Mouse (Mus musculus): ENCODE data around the gene Zfp618. TPM values are rescaled to one million over a fixed set of nuclear protein-coding genes. Genes with fewer than 3 reads are reported as not detected.

Zfp618 gene
- polyA plus RNA-seq, 1 experiment from 2014 or later: 26.6 TPM

DNA sequence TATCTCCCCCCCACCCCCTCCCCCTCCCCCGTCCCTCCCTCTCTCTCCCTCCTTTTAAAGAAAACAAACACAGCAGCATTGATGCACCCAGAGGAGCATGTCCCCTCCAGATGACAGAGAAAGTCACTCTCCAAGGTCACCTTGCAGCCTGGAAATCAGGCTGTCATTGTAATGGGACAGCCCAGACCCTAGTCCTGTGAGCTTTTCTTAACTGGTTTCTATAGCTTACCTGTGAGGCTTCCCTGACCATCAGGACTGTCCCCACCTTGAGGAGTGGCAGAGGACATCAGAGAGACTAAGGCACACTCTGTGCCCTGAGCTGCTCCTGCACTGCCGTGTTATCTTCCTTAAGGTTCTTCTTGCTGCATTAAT lies 87.3 kb downstream of the Zfp618 start:
- H3K4me2 ChIP-seq (ENCODE audit: low read length): no peak overlapping the region
- H3K27ac ChIP-seq: peak overlapping the region; percentile 93
- H3K4me1 ChIP-seq (replicated peaks; ENCODE audit: insufficient read depth, low read length): peaks cover 59% of the 10 kb centered on the region
- no peaks in the 10 kb centered on the region for H3K9me3 ChIP-seq (replicated peaks; ENCODE audit: low read length)
- no peak overlapping the region for H3K4me3 ChIP-seq (replicated peaks; ENCODE audit: low read depth, low read length)
- 0 out of 2 replicates have a peak overlapping the region, but pooled peaks have one; percentile 5 for H3K9ac ChIP-seq (ENCODE audit: low read depth, low read length)
- H3K36me3 ChIP-seq (ENCODE audit: insufficient read depth, low read length): no peaks in the 10 kb centered on the region
- H3K27me3 ChIP-seq (ENCODE audit: insufficient read depth, low read length): no peaks in the 10 kb centered on the region
- no peak for TF ChIP-seq CTCF (IDR thresholded peaks at IDR 0.05; ENCODE audit: low read depth)
- DNase-seq (ENCODE audit: low spot score) (no peak), ATAC-seq (replicated peaks; ENCODE audit: low FRiP score, low read depth) (peak; percentile 74)
- 29% methylated on average over 2 of the region's 2 CpGs for WGBS

DNA sequence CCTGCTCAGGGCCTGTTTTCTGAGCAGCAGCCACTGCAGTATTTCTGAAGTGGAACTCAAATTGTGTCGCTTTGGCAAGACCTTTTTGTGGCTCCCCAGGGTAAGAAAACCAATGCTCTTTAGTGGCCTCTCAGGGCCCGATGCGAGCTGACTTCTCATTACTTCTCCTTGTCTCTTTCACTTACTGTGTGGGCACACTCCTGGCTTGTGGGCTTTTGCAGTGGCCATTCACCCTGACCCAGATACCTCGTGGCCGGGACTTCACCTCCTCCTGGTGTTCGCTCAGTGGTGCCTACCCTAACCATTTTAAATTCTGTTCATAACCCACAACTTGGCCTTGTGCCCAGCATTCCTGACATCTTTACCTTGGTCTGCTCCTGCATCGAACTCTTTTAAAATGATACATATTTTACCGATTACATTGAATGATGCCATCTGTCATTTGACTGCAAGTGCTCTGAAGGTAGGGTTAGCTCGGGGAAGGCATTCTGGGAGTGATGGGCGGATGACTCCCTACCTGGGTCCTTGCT lies 89.9 kb downstream of the Zfp618 start:
- 73% methylated on average over 10 of the region's 10 CpGs for WGBS
- Histone ChIP-seq H3K36me3 (ENCODE audit: insufficient read depth, low read length) (no peaks in the 10 kb centered on the region), H3K27me3 (ENCODE audit: insufficient read depth, low read length) (no peaks in the 10 kb centered on the region), H3K9ac (ENCODE audit: low read depth, low read length) (no peak overlapping the region), H3K9me3 (replicated peaks; ENCODE audit: low read length) (no peaks in the 10 kb centered on the region), H3K27ac (peak overlapping the region; percentile 36; the same call in 1 of the 2 replicates), H3K4me1 (replicated peaks; ENCODE audit: insufficient read depth, low read length) (peaks cover 54% of the 10 kb centered on the region), H3K4me3 (replicated peaks; ENCODE audit: low read depth, low read length) (no peak overlapping the region), H3K4me2 (ENCODE audit: low read length) (no peak overlapping the region)
- TF ChIP-seq CTCF (IDR thresholded peaks at IDR 0.05; ENCODE audit: low read depth): no peak
- no peak for ATAC-seq (replicated peaks; ENCODE audit: low FRiP score, low read depth)
- DNase-seq (ENCODE audit: low spot score): no peak

DNA sequence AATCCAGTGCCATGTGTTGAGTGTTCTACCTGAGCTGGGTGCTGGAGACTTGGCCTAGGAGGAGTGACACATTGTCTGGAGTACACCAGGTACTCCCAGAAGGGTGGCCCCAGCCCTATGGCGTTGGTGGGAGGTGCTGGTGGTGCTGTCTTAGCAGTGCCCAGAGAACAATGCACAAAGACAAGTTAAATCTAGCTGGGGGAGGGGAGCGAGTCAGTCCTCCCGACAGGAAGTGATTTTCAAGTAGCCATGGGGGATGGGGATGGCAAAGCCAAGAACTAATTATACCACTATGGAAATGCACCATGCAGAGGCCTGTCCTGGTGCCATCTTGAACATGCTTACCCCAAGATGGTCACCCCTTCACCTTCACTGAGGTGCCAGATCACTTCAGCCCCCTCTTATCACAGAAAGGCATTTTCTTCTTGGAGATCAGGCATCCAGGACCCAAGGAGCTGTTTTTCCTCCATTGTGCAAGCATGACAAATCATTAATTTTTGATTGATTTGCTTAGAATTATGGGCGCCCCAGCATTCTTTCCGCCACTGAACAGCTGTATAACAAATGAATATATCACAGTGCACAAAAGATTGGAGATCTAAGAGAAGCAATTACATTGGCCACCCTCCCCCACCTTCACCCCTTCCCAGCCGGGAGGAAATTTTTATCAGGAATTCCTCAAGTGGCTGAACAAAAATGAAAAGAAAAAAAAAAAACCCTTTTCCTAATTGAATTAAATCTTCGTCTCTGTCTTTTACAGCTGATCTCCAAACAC lies 91.5 kb downstream of the Zfp618 start:
- Histone ChIP-seq H3K27me3 (ENCODE audit: insufficient read depth, low read length) (no peaks in the 10 kb centered on the region), H3K27ac (peak overlapping the region; percentile 67), H3K9me3 (replicated peaks; ENCODE audit: low read length) (no peaks in the 10 kb centered on the region), H3K36me3 (ENCODE audit: insufficient read depth, low read length) (no peaks in the 10 kb centered on the region), H3K4me3 (replicated peaks; ENCODE audit: low read depth, low read length) (no peak overlapping the region), H3K9ac (ENCODE audit: low read depth, low read length) (no peak overlapping the region), H3K4me1 (replicated peaks; ENCODE audit: insufficient read depth, low read length) (peaks cover 50% of the 10 kb centered on the region), H3K4me2 (ENCODE audit: low read length) (peak overlapping the region; percentile 13; the same call in 1 of the 2 replicates)
- ATAC-seq (replicated peaks; ENCODE audit: low FRiP score, low read depth): no peak
- TF ChIP-seq CTCF (IDR thresholded peaks at IDR 0.05; ENCODE audit: low read depth): no peak
- WGBS: 23% methylated on average over 7 of the region's 7 CpGs
- DNase-seq (ENCODE audit: low spot score): peak; percentile 81

DNA sequence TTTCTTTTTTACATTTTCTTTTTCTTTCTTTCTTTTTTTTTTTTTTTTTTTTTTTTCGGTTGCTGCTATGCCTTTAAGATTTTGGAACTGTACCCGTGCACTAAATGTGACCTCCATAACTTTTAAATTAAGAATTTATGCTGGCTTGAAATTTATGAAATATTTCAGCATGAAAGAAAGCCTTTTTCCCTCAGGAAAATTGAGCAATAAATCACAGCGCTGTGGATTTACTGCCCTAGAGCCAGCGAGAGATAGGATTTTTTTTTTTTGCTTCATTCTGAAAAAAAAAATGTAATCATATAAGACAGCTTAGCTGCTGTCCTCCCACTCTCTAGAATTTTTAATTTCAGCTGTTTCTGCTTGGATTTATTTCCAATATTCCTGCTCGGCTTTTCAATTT lies 92.2 kb downstream of the Zfp618 start:
- no peaks in the 10 kb centered on the region for H3K27me3 ChIP-seq (ENCODE audit: insufficient read depth, low read length)
- 37% methylated on average over 5 of the region's 5 CpGs for WGBS
- H3K9me3 ChIP-seq (replicated peaks; ENCODE audit: low read length): no peaks in the 10 kb centered on the region
- DNase-seq (ENCODE audit: low spot score): peak; percentile 65
- no peak for TF ChIP-seq CTCF (IDR thresholded peaks at IDR 0.05; ENCODE audit: low read depth)
- H3K4me1 ChIP-seq (replicated peaks; ENCODE audit: insufficient read depth, low read length): peaks cover 46% of the 10 kb centered on the region
- H3K27ac ChIP-seq: no peak overlapping the region
- no peak overlapping the region for H3K9ac ChIP-seq (ENCODE audit: low read depth, low read length)
- H3K4me2 ChIP-seq (ENCODE audit: low read length): no peak overlapping the region
- no peaks in the 10 kb centered on the region for H3K36me3 ChIP-seq (ENCODE audit: insufficient read depth, low read length)
- ATAC-seq (replicated peaks; ENCODE audit: low FRiP score, low read depth): no peak
- H3K4me3 ChIP-seq (replicated peaks; ENCODE audit: low read depth, low read length): no peak overlapping the region

DNA sequence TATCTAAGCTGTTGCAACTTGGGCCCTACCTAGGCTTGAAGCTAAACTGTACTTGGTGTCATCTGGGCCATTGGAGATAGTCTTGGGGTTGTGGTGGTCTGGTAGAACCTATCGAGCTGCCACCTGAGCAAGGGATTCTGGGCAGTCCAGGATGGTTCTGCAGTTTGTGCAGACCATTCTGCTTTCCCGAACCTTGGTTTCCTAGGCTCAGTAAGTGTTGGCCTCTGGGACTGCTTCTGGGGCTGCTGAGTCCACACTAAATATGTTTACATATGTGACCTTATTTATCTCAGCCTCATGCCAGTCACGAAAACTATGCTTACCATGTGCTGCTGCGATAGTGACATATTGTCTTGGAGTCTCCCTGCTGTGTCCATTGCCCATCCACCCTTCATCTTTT lies 93.3 kb downstream of the Zfp618 start:
- H3K27ac ChIP-seq: no peak overlapping the region
- H3K27me3 ChIP-seq (ENCODE audit: insufficient read depth, low read length): no peaks in the 10 kb centered on the region
- TF ChIP-seq CTCF (IDR thresholded peaks at IDR 0.05; ENCODE audit: low read depth): no peak
- ATAC-seq (replicated peaks; ENCODE audit: low FRiP score, low read depth) (no peak), DNase-seq (ENCODE audit: low spot score) (no peak)
- no peak overlapping the region for H3K4me3 ChIP-seq (replicated peaks; ENCODE audit: low read depth, low read length)
- peaks cover 35% of the 10 kb centered on the region for H3K4me1 ChIP-seq (replicated peaks; ENCODE audit: insufficient read depth, low read length)
- no peak overlapping the region for H3K9ac ChIP-seq (ENCODE audit: low read depth, low read length)
- no peaks in the 10 kb centered on the region for H3K9me3 ChIP-seq (replicated peaks; ENCODE audit: low read length)
- no peak overlapping the region for H3K4me2 ChIP-seq (ENCODE audit: low read length)
- no peaks in the 10 kb centered on the region for H3K36me3 ChIP-seq (ENCODE audit: insufficient read depth, low read length)
- 92% methylated on average over 4 of the region's 4 CpGs for WGBS

DNA sequence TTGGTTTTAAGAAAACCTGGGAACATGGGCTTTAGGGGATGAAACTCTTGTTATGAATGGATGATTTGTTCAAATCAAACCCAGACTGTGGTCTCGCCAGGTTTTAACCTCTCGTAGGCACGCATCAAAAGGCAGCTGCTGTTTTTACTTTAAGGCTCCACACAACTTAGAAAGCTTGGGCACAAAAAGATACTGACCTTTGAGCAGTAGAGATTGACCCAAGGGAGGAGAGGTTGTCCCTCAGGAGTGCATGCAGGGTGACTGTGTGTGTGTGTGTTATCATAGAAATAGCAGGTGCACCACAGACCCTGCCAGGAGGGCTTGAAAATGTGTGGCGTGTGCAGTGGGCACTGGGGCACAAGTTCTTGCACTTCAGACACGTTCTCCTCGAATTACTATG lies 95.0 kb downstream of the Zfp618 start:
- peak overlapping the region; percentile 62 for H3K27ac ChIP-seq
- TF ChIP-seq CTCF (IDR thresholded peaks at IDR 0.05; ENCODE audit: low read depth): no peak
- ATAC-seq (replicated peaks; ENCODE audit: low FRiP score, low read depth) (no peak), DNase-seq (ENCODE audit: low spot score) (no peak)
- no peak overlapping the region for H3K9ac ChIP-seq (ENCODE audit: low read depth, low read length)
- no peaks in the 10 kb centered on the region for H3K36me3 ChIP-seq (ENCODE audit: insufficient read depth, low read length)
- no peaks in the 10 kb centered on the region for H3K9me3 ChIP-seq (replicated peaks; ENCODE audit: low read length)
- WGBS: 48% methylated on average over 6 of the region's 6 CpGs
- H3K4me1 ChIP-seq (replicated peaks; ENCODE audit: insufficient read depth, low read length): peaks cover 26% of the 10 kb centered on the region
- H3K4me3 ChIP-seq (replicated peaks; ENCODE audit: low read depth, low read length): no peak overlapping the region
- H3K4me2 ChIP-seq (ENCODE audit: low read length): no peak overlapping the region
- no peaks in the 10 kb centered on the region for H3K27me3 ChIP-seq (ENCODE audit: insufficient read depth, low read length)

Measured in kidney, postnatal 0 days (tissue).